Mouse (Mus musculus): ENCODE results near the gene Lix1. TPM values are rescaled to one million over a fixed set of nuclear protein-coding genes. Genes with fewer than 3 reads are reported as not detected.

Gene Lix1
- 2.7 and 3.7 TPM in 2 replicates for polyA plus RNA-seq (2015; fragmentation: Nextera tagmentation; extraction: Ambion mirVana)

GRCm38 (mm10) chr17:17402222-17403004 is at the start of gene Lix1:
Lix1 (plus strand) TSS chr17:17402672.
- Histone ChIP-seq H3K9me3 (replicated peaks; ENCODE audit: control insufficient read depth, low read length) (no peaks in the 10 kb centered on the region), H3K4me2 (ENCODE audit: low read depth, low read length) (peak within 1 kb of the TSS; percentile 27), H3K36me3 (ENCODE audit: control insufficient read depth, insufficient read depth) (no peaks in the 10 kb centered on the region), H3K27me3 (ENCODE audit: control insufficient read depth, insufficient read depth, low read length) (no peaks in the 10 kb centered on the region), H3K27ac (ENCODE audit: low read length) (no peak within 1 kb of the TSS), H3K4me3 (ENCODE audit: low read length) (no peak within 1 kb of the TSS), H3K4me1 (ENCODE audit: control insufficient read depth, insufficient read depth, low read length) (peaks cover 3% of the 10 kb centered on the region; the same call in 1 of the 2 replicates), H3K9ac (ENCODE audit: low read length) (no peak within 1 kb of the TSS)
- WGBS, result 33% methylated on average over 6 of the region's 6 CpGs
- peak; percentile 78 for ATAC-seq (replicated peaks; ENCODE audit: extremely low read depth, insufficient read depth, low FRiP score)

DNA sequence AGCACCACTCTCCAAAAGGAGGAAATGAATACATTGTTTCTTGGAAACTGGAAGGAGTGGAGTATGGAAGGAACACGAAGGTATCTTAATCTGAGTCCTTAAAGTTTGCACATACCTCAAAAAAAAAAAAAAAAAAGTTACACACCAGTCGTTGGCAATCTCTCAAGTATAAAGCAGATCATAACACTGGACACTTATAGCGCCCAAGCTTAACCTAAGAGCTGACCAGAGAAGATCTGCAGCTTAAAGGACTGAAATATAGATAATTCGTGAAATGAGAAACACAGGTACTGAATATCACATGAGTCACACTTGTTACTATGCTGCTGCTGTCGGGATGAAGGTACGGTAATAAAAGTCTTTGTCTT is 28.9 kb upstream of the Lix1 start:
- Histone ChIP-seq H3K36me3 (ENCODE audit: control insufficient read depth, insufficient read depth) (peaks cover 8% of the 10 kb centered on the region), H3K4me1 (ENCODE audit: control insufficient read depth, insufficient read depth, low read length) (peaks cover 16% of the 10 kb centered on the region), H3K4me2 (ENCODE audit: low read depth, low read length) (peak overlapping the region; percentile 67), H3K9me3 (replicated peaks; ENCODE audit: control insufficient read depth, low read length) (no peaks in the 10 kb centered on the region), H3K27me3 (ENCODE audit: control insufficient read depth, insufficient read depth, low read length) (no peaks in the 10 kb centered on the region), H3K4me3 (ENCODE audit: low read length) (peak overlapping the region; percentile 80), H3K9ac (ENCODE audit: low read length) (peak overlapping the region; percentile 86), H3K27ac (ENCODE audit: low read length) (peak overlapping the region; percentile 92)
- WGBS, result 3% methylated on average over 6 of the region's 6 CpGs
- ATAC-seq (replicated peaks; ENCODE audit: extremely low read depth, insufficient read depth, low FRiP score), result no peak

GRCm38 (mm10) chr17:17373918-17374910 is 28.3 kb upstream of the Lix1 start, which contains the start of gene Riok2:
Riok2 (plus strand) TSS chr17:17374309.
- H3K9me3 ChIP-seq (replicated peaks; ENCODE audit: control insufficient read depth, low read length), result no peaks in the 10 kb centered on the region
- H3K4me1 ChIP-seq (ENCODE audit: control insufficient read depth, insufficient read depth, low read length), result peaks cover 16% of the 10 kb centered on the region
- H3K36me3 ChIP-seq (ENCODE audit: control insufficient read depth, insufficient read depth), result peaks cover 11% of the 10 kb centered on the region
- no peaks in the 10 kb centered on the region for H3K27me3 ChIP-seq (ENCODE audit: control insufficient read depth, insufficient read depth, low read length)
- H3K9ac ChIP-seq (ENCODE audit: low read length), result peak within 1 kb of the TSS; percentile 86
- peak within 1 kb of the TSS; percentile 80 for H3K4me3 ChIP-seq (ENCODE audit: low read length)
- H3K4me2 ChIP-seq (ENCODE audit: low read depth, low read length), result peak within 1 kb of the TSS; percentile 67
- peak; percentile 96 for ATAC-seq (replicated peaks; ENCODE audit: extremely low read depth, insufficient read depth, low FRiP score)
- WGBS, result under 1% methylated on average over 48 of the region's 48 CpGs
- peak within 1 kb of the TSS; percentile 92 for H3K27ac ChIP-seq (ENCODE audit: low read length)

DNA sequence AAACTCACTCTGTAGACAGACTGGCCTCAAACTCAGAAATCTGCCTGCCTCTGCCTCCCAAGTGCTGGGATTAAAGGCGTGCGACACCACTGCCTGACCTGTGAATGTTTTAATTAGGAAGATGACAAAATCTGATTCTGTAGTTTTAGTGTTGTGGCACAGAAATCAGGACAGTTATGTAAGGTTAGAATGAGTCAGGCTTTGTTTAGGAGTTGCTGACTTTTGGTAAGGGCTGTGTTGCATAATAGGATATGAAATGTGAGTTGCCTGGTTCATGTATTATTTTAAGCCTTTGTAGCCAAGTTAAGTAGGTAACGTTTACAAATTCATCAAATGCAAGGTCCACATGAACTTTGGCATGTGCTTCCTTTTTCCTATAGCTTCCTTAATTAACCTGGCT is 26.9 kb upstream of the Lix1 start:
- Histone ChIP-seq H3K36me3 (ENCODE audit: control insufficient read depth, insufficient read depth) (peaks cover 11% of the 10 kb centered on the region), H3K27ac (ENCODE audit: low read length) (no peak overlapping the region)
- WGBS, result 84% methylated on average over 3 of the region's 3 CpGs

DNA sequence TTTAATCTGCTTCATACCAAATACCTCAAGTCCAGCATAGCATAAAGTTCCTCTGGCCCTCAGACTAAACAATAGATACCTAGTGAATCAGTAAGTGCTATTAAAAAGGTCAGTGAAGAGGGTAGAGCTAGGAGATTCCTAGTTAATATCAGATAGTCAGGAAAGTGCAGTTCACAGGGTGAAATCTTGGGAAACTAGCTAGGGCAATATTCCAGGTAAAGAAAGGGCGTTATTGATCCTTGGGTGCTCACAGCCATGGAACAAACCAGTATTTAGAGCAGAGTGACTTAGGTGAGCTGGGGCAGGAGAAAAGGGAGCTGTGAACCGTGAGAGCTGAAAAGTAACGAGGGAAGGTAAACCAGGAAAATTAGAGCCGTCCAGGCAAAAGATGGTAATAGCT is 18.8 kb upstream of the Lix1 start:
- WGBS, result 96% methylated on average over 4 of the region's 4 CpGs

More for the DNA sequence above, 26.9 kb upstream of the Lix1 start:
- H3K27me3 ChIP-seq (ENCODE audit: control insufficient read depth, insufficient read depth, low read length), result no peaks in the 10 kb centered on the region
- peak overlapping the region; percentile 67 for H3K4me2 ChIP-seq (ENCODE audit: low read depth, low read length)
- no peaks in the 10 kb centered on the region for H3K9me3 ChIP-seq (replicated peaks; ENCODE audit: control insufficient read depth, low read length)
- H3K9ac ChIP-seq (ENCODE audit: low read length), result no peak overlapping the region
- no peak for ATAC-seq (replicated peaks; ENCODE audit: extremely low read depth, insufficient read depth, low FRiP score)
- peaks cover 16% of the 10 kb centered on the region for H3K4me1 ChIP-seq (ENCODE audit: control insufficient read depth, insufficient read depth, low read length)
- H3K4me3 ChIP-seq (ENCODE audit: low read length), result peak overlapping the region; percentile 80

DNA sequence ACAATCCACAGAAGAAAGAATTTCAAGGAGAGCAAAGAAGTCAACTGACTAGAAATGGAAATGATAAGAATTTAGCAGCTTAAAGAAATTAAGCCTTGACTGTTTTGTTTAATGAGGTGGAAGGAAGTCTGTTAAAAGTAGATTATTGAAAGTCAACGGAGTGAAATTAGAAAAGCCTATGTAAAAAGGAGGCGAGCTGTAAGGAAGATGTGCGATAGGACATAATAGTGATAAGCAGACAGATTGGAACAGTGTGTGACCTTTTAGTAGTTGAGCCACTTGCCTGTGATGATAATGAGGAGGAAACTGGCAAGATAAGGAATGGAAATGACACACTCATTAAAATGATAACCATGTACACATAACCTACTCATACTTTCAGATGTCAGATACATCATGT is 18.0 kb upstream of the Lix1 start:
- Histone ChIP-seq H3K36me3 (ENCODE audit: control insufficient read depth, insufficient read depth) (peaks cover 43% of the 10 kb centered on the region), H3K4me1 (ENCODE audit: control insufficient read depth, insufficient read depth, low read length) (no peaks in the 10 kb centered on the region), H3K4me3 (ENCODE audit: low read length) (no peak overlapping the region), H3K27ac (ENCODE audit: low read length) (no peak overlapping the region), H3K4me2 (ENCODE audit: low read depth, low read length) (no peak overlapping the region), H3K9me3 (replicated peaks; ENCODE audit: control insufficient read depth, low read length) (no peaks in the 10 kb centered on the region), H3K27me3 (ENCODE audit: control insufficient read depth, insufficient read depth, low read length) (no peaks in the 10 kb centered on the region), H3K9ac (ENCODE audit: low read length) (no peak overlapping the region)
- ATAC-seq (replicated peaks; ENCODE audit: extremely low read depth, insufficient read depth, low FRiP score), result no peak
- 81% methylated on average over 3 of the region's 3 CpGs for WGBS

More for the DNA sequence above, 18.8 kb upstream of the Lix1 start:
- Histone ChIP-seq H3K4me1 (ENCODE audit: control insufficient read depth, insufficient read depth, low read length) (no peaks in the 10 kb centered on the region), H3K4me2 (ENCODE audit: low read depth, low read length) (no peak overlapping the region), H3K36me3 (ENCODE audit: control insufficient read depth, insufficient read depth) (peaks cover 40% of the 10 kb centered on the region), H3K27ac (ENCODE audit: low read length) (no peak overlapping the region), H3K4me3 (ENCODE audit: low read length) (no peak overlapping the region), H3K9me3 (replicated peaks; ENCODE audit: control insufficient read depth, low read length) (no peaks in the 10 kb centered on the region), H3K27me3 (ENCODE audit: control insufficient read depth, insufficient read depth, low read length) (no peaks in the 10 kb centered on the region), H3K9ac (ENCODE audit: low read length) (no peak overlapping the region)
- no peak for ATAC-seq (replicated peaks; ENCODE audit: extremely low read depth, insufficient read depth, low FRiP score)

DNA sequence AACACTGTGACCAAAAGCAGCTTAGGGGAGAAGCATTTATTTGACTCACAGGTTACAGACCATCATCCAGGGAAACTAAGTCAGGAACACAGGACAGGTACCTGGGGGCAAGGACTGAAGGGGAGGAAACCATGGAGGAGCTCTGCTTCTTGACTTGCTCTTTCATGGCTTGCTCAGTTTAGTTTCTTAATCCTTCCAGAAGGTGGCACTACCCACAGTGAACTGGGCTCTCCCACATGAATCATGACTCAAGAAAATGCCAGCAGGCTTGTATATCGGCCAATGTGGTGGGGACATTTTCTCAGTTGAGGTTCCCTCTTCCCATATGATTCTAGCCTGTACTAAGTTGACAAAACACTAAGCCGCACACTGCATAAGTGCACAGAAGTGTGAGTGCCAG is 16.4 kb upstream of the Lix1 start:
- 81% methylated on average over 2 of the region's 2 CpGs for WGBS
- no peak for ATAC-seq (replicated peaks; ENCODE audit: extremely low read depth, insufficient read depth, low FRiP score)
- Histone ChIP-seq H3K4me1 (ENCODE audit: control insufficient read depth, insufficient read depth, low read length) (no peaks in the 10 kb centered on the region), H3K4me3 (ENCODE audit: low read length) (no peak overlapping the region), H3K36me3 (ENCODE audit: control insufficient read depth, insufficient read depth) (peaks cover 51% of the 10 kb centered on the region), H3K9ac (ENCODE audit: low read length) (no peak overlapping the region), H3K27ac (ENCODE audit: low read length) (no peak overlapping the region), H3K27me3 (ENCODE audit: control insufficient read depth, insufficient read depth, low read length) (no peaks in the 10 kb centered on the region), H3K4me2 (ENCODE audit: low read depth, low read length) (no peak overlapping the region), H3K9me3 (replicated peaks; ENCODE audit: control insufficient read depth, low read length) (no peaks in the 10 kb centered on the region)

GRCm38 (mm10) chr17:17391823-17392222 is 10.6 kb upstream of the Lix1 start:
- H3K4me1 ChIP-seq (ENCODE audit: control insufficient read depth, insufficient read depth, low read length), result no peaks in the 10 kb centered on the region
- WGBS, result 82% methylated on average over 4 of the region's 4 CpGs
- no peak overlapping the region for H3K4me3 ChIP-seq (ENCODE audit: low read length)
- no peaks in the 10 kb centered on the region for H3K9me3 ChIP-seq (replicated peaks; ENCODE audit: control insufficient read depth, low read length)
- H3K27ac ChIP-seq (ENCODE audit: low read length), result no peak overlapping the region
- no peak overlapping the region for H3K9ac ChIP-seq (ENCODE audit: low read length)
- no peak for ATAC-seq (replicated peaks; ENCODE audit: extremely low read depth, insufficient read depth, low FRiP score)
- no peaks in the 10 kb centered on the region for H3K27me3 ChIP-seq (ENCODE audit: control insufficient read depth, insufficient read depth, low read length)
- peaks cover 31% of the 10 kb centered on the region for H3K36me3 ChIP-seq (ENCODE audit: control insufficient read depth, insufficient read depth)
- no peak overlapping the region for H3K4me2 ChIP-seq (ENCODE audit: low read depth, low read length)
